Mouse (Mus musculus) CD4-positive, CD25-positive, alpha-beta regulatory T cell, adult 4 months (primary cell): ENCODE data around the gene Hist1h4i. TPM values are rescaled to one million over a fixed set of nuclear protein-coding genes. Genes with fewer than 3 reads are reported as not detected.

Experiments
- polyA plus RNA-seq, 2 experiments: library from polyadenylated mRNA; unstranded; fragments of 100-300 nt; shearing (Covaris generic); gene quantifications; one replicate each; pipeline ENCODE4 v1.2.1; 2017

Gene Hist1h4i
- polyA plus RNA-seq, 2 experiments from 2014 or later: 5.4 to 6.7 TPM

Other genes starting within 250 kb of the Hist1h4i start
- 1 to 10 TPM; 4.9 to 6.4 TPM for gene Hist1h2bq, start 231.2 kb downstream of the Hist1h4i start, polyA plus RNA-seq
- not detected for gene Hist1h2ao, start 230.9 kb downstream of the Hist1h4i start, polyA plus RNA-seq
- 10 to 100 TPM in 1 of 2 experiments, not detected in 1; 21.4 TPM for gene Hist1h4m, start 229.6 kb downstream of the Hist1h4i start, polyA plus RNA-seq
- gene Hist1h4n, start 209.2 kb downstream of the Hist1h4i start, polyA plus RNA-seq: 10 to 100 TPM in 1 of 2 experiments, not detected in 1; 12.8 TPM
- 100 to 1,000 TPM in 1 of 2 experiments, 10 to 100 TPM in 1; 94.5 to 115 TPM for gene Hist1h2ap, start 207.9 kb downstream of the Hist1h4i start, polyA plus RNA-seq
- gene Hist1h2br, start 207.6 kb downstream of the Hist1h4i start, polyA plus RNA-seq: 1 to 10 TPM; 4.7 to 6.5 TPM
- gene Zfp184, start 96.3 kb downstream of the Hist1h4i start, polyA plus RNA-seq: under 1 TPM in 1 of 2 experiments, not detected in 1; 0.37 TPM
- not detected for gene Pom121l2, start 60.2 kb downstream of the Hist1h4i start, polyA plus RNA-seq
- gene Prss16, start 31.6 kb downstream of the Hist1h4i start, polyA plus RNA-seq: under 1 TPM in 1 of 2 experiments, not detected in 1; 0.74 TPM
- gene Hist1h2ah, start 5.8 kb downstream of the Hist1h4i start, polyA plus RNA-seq: not detected
- gene Hist1h2bk, start 5.5 kb downstream of the Hist1h4i start, polyA plus RNA-seq: 1 to 10 TPM in 1 of 2 experiments, not detected in 1; 4.8 TPM
- not detected for gene Hist1h2ag, start 1.6 kb upstream of the Hist1h4i start, polyA plus RNA-seq
- 1 to 10 TPM; 3.8 to 9.5 TPM for gene Hist1h2bj, start 1.9 kb upstream of the Hist1h4i start, polyA plus RNA-seq
- not detected for gene Vmn1r188, start 43.1 kb upstream of the Hist1h4i start, polyA plus RNA-seq
- gene Vmn1r189, start 64.5 kb upstream of the Hist1h4i start, polyA plus RNA-seq: not detected
- gene Vmn1r191, start 142.6 kb upstream of the Hist1h4i start, polyA plus RNA-seq: not detected
- not detected for gene Vmn1r192, start 149.8 kb upstream of the Hist1h4i start, polyA plus RNA-seq
- gene Vmn1r193, start 181.8 kb upstream of the Hist1h4i start, polyA plus RNA-seq: not detected
- not detected for gene Vmn1r194, start 202.9 kb upstream of the Hist1h4i start, polyA plus RNA-seq
- gene Vmn1r195, start 229.2 kb upstream of the Hist1h4i start, polyA plus RNA-seq: not detected
- gene Vmn1r196, start 248.6 kb upstream of the Hist1h4i start, polyA plus RNA-seq: not detected